Mouse (Mus musculus) heart, embryonic 14.5 days (tissue): ENCODE measurements at regions not wholly inside any gene's neighbourhood (a gene's known extent, or its start where the extent isn't known, plus 50 kb on each side); places are given as distances from the start of the nearest gene placed in this dataset.

Experiments
- ATAC-seq: fragments of 200-750 bp; cut with Nextera tagmentation; 2 replicates; pipeline ENCODE4 v1.8.0; 2017; ENCODE audit warnings: low read depth, moderate TSS enrichment; ENCODE audit not compliant: insufficient number of reproducible peaks, insufficient read depth, low FRiP score
- H3K27ac ChIP-seq, 2 experiments: fragments of 200-500 bp in 1 of 2; fragments of 300-500 bp in 1 of 2; sonication (generic) in 1 of 2; replicated peaks in 1 of 2; 2 replicates each; pipeline ENCODE4 v1.5.1; 2012 to 2014; ENCODE audit warnings: low read depth in 2 of 2, low read length in 2 of 2, control low read depth in 1 of 2, mild to moderate bottlenecking in 1 of 2, mixed read lengths in 1 of 2; ENCODE audit not compliant: control insufficient read depth in 1 of 2, insufficient read depth in 1 of 2
- H3K27me3 ChIP-seq: fragments of 300-500 bp; sonication (generic); 2 replicates; pipeline ENCODE4 v1.6.1; 2014; ENCODE audit warnings: mild to moderate bottlenecking, low read length, control low read depth; ENCODE audit not compliant: control insufficient read depth, insufficient read depth
- H3K36me3 ChIP-seq: fragments of 300-500 bp; sonication (generic); 2 replicates; pipeline ENCODE4 v1.6.1; 2014; ENCODE audit warnings: mild to moderate bottlenecking, control low read depth, low read length, mixed read lengths; ENCODE audit not compliant: control insufficient read depth, insufficient read depth
- H3K4me1 ChIP-seq, 2 experiments: fragments of 200-500 bp in 1 of 2; fragments of 300-500 bp in 1 of 2; sonication (generic) in 1 of 2; 2 replicates each; pipeline ENCODE4 v1.6.1; 2012 to 2014; ENCODE audit warnings: low read length in 2 of 2, control low read depth in 1 of 2, mixed read lengths in 1 of 2; ENCODE audit not compliant: control insufficient read depth in 2 of 2, insufficient read depth in 2 of 2
- H3K4me2 ChIP-seq: fragments of 300-500 bp; sonication (generic); 2 replicates; pipeline ENCODE4 v1.6.1; 2014; ENCODE audit warnings: mild to moderate bottlenecking, low read length
- H3K4me3 ChIP-seq, 2 experiments: fragments of 200-500 bp in 1 of 2; fragments of 300-500 bp in 1 of 2; sonication (generic) in 1 of 2; 2 replicates each; pipeline ENCODE4 v1.5.1; 2012 to 2014; ENCODE audit warnings: low read length in 2 of 2, mild to moderate bottlenecking in 2 of 2, control low read depth in 1 of 2, low read depth in 1 of 2, moderate library complexity in 1 of 2; ENCODE audit not compliant: control insufficient read depth in 1 of 2, insufficient read depth in 1 of 2
- H3K9ac ChIP-seq: fragments of 300-500 bp; sonication (generic); 2 replicates; pipeline ENCODE4 v1.6.1; 2014; ENCODE audit warnings: mild to moderate bottlenecking, low read length
- H3K9me3 ChIP-seq: fragments of 300-500 bp; sonication (generic); 2 replicates; pipeline ENCODE4 v1.6.1; 2016; ENCODE audit warnings: low read length, control low read depth; ENCODE audit not compliant: control insufficient read depth
- WGBS: fragments of 180-500 bp; shearing (Covaris S2); extraction: QIAGEN DNeasy Blood & Tissue Kit; methylation state at CpG from one replicate; pipeline ENCODE4 v1.1.7; 2014; 5-methylcytosine and 5-hydroxymethylcytosine counted together

DNA sequence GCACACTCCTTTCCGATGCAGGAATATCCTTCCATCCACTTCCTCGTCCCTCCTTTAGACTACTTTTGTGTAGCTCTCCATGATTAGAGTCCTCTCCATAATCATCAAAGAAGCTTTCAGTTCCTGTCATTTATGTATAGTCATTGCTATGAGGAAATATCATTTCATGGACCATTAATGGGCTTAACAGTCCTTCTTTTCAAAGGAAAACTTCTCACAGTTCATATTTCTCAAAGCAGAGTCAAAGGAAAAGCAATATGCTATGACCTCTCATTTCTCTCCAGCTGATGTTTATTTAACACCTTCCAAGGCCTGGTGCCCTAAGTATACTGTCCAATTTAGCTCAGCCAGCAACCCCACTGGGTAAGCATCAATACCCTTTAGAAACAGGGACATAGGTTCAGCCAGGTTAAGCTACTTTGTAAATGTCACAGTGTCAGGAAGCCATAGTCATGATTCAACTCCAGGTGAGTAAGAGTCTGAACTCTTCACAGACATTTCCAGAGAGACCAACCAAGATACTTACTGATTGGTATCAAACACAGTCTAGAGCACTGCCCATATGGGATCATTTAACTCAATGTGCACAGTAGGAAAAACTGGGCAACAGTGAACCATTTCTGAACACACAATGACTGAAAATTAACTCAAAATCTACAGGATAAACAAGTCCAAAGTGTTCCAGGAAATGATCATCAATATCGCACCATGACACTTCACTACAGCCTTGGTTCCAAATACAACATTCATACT is 1443.8 kb upstream of the Lrrc6 start:
- no peak for ATAC-seq
- Histone ChIP-seq H3K4me3 (no peak overlapping the region), H3K4me2 (no peak overlapping the region), H3K9ac (no peak overlapping the region), H3K27ac (no peak overlapping the region), H3K27me3 (no peaks in the 10 kb centered on the region), H3K9me3 (no peaks in the 10 kb centered on the region), H3K4me1 (no peaks in the 10 kb centered on the region), H3K36me3 (no peaks in the 10 kb centered on the region)
- 83% methylated on average over 3 of the region's 3 CpGs for WGBS

DNA sequence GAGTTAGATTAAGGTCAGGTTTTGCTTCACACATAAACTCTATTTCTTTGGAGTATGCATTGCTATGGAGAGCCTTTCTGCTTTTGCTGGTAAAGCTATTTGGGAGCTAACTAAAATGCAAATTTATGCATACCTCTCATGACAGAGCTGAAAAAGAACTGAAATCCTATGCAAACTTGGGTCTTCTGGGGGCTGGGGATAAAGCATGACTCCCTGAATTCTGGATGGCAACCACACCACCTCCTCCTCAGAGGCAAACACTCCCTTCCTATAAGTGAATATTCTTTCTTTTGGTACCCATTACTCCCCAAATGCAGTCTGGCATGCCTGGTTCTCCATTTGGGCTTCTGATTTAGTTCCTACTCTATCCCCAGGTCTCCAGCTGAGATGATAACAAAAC is 1442.3 kb upstream of the Lrrc6 start:
- Histone ChIP-seq H3K9me3 (no peaks in the 10 kb centered on the region), H3K27me3 (no peaks in the 10 kb centered on the region), H3K4me3 (no peak overlapping the region), H3K27ac (no peak overlapping the region), H3K4me1 (no peaks in the 10 kb centered on the region), H3K36me3 (no peaks in the 10 kb centered on the region), H3K4me2 (no peak overlapping the region), H3K9ac (no peak overlapping the region)
- ATAC-seq: no peak

DNA sequence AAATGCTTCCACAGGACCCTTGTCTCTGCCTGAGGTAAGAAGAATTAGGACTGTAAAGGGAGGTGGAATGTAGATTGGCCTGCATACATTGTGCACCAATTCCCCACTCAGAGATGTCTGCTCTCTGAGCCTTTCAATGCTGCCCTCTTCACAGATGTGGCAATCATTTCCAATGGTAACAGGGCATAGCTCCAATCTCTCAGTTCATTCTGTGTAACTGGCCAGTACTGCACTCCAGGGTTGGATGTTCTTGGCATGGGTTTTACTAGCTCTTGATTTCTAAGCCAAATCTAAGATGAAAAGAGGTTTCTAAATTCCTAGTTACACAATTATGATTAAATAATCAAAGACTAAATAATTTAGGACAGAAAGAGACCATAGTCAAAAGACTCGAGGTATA is 1439.8 kb upstream of the Lrrc6 start:
- no peak overlapping the region for H3K4me3 ChIP-seq
- ATAC-seq: no peak
- H3K9me3 ChIP-seq: no peaks in the 10 kb centered on the region
- H3K4me2 ChIP-seq: no peak overlapping the region
- H3K36me3 ChIP-seq: no peaks in the 10 kb centered on the region
- H3K27ac ChIP-seq: no peak overlapping the region
- no peak overlapping the region for H3K9ac ChIP-seq
- 79% methylated on average over 1 of the region's 1 CpGs for WGBS
- no peaks in the 10 kb centered on the region for H3K27me3 ChIP-seq
- H3K4me1 ChIP-seq: no peaks in the 10 kb centered on the region

- Histone ChIP-seq H3K9ac (no peak overlapping the region), H3K4me3 (no peak overlapping the region), H3K9me3 (no peaks in the 10 kb centered on the region), H3K4me1 (no peaks in the 10 kb centered on the region), H3K27ac (no peak overlapping the region), H3K4me2 (no peak overlapping the region), H3K36me3 (no peaks in the 10 kb centered on the region), H3K27me3 (no peaks in the 10 kb centered on the region)
- WGBS: 78% methylated on average over 2 of the region's 2 CpGs
- ATAC-seq: no peak
Measured at GRCm38 (mm10) chr15:67924885-67925284, 1424.2 kb upstream of the Lrrc6 start.

GRCm38 (mm10) chr15:67907034-67907433 is 1406.3 kb upstream of the Lrrc6 start:
- H3K4me3 ChIP-seq: no peak overlapping the region
- H3K9ac ChIP-seq: no peak overlapping the region
- no peak overlapping the region for H3K4me2 ChIP-seq
- no peak for ATAC-seq
- no peaks in the 10 kb centered on the region for H3K4me1 ChIP-seq
- no peak overlapping the region for H3K27ac ChIP-seq
- no peaks in the 10 kb centered on the region for H3K9me3 ChIP-seq
- WGBS: 74% methylated on average over 2 of the region's 2 CpGs
- no peaks in the 10 kb centered on the region for H3K27me3 ChIP-seq
- H3K36me3 ChIP-seq: no peaks in the 10 kb centered on the region

GRCm38 (mm10) chr15:67905279-67905678 is 1404.6 kb upstream of the Lrrc6 start:
- WGBS: 69% methylated on average over 1 of the region's 1 CpGs
- H3K9me3 ChIP-seq: no peaks in the 10 kb centered on the region
- no peak overlapping the region for H3K9ac ChIP-seq
- no peak for ATAC-seq
- no peaks in the 10 kb centered on the region for H3K27me3 ChIP-seq
- H3K4me2 ChIP-seq: no peak overlapping the region
- no peaks in the 10 kb centered on the region for H3K4me1 ChIP-seq
- H3K36me3 ChIP-seq: no peaks in the 10 kb centered on the region
- no peak overlapping the region for H3K27ac ChIP-seq
- no peak overlapping the region for H3K4me3 ChIP-seq

DNA sequence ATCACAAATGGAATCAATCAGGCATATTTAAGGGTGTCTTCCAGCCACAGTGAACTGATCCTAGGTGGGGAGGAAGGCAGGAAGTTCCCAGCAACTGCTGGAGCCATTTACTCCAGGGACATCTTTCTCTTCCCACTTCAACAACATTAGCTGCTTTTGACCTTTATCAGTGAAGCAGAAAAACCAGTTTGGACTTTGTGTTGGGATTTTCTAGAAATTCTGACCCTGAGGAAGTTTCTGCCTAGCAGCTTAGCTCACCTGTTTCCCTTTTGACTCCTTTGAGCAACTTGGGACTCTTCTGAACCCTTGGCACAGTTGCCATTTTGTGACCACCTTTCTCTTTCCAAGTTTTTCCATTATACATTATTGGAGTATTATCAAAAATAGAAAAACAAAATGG is 1403.9 kb upstream of the Lrrc6 start:
- Histone ChIP-seq H3K27ac (no peak overlapping the region), H3K27me3 (no peaks in the 10 kb centered on the region), H3K9me3 (no peaks in the 10 kb centered on the region), H3K4me2 (no peak overlapping the region), H3K4me1 (no peaks in the 10 kb centered on the region), H3K9ac (no peak overlapping the region), H3K4me3 (no peak overlapping the region), H3K36me3 (no peaks in the 10 kb centered on the region)
- no peak for ATAC-seq

DNA sequence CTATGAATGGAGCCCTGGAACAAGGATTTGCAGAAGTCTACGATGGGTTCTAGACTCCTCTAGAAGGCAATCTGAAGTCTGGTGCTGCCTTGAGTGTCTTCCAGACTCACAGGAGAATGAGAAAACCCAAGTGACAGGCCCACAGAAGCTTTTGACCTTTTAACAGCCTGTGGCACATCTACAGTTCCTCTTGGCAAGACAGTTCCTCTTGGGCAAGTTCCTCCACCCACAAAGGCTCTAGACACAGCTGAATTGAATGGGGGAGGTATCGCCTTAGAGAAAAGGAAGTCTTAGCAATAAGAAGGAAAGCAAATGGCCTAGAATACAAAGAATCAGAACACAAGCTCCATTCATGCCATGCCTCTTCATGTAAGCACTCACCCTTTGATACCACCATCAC is 1402.3 kb upstream of the Lrrc6 start:
- H3K4me1 ChIP-seq: no peaks in the 10 kb centered on the region
- no peaks in the 10 kb centered on the region for H3K27me3 ChIP-seq
- no peaks in the 10 kb centered on the region for H3K36me3 ChIP-seq
- H3K4me2 ChIP-seq: no peak overlapping the region
- ATAC-seq: no peak
- no peak overlapping the region for H3K27ac ChIP-seq
- no peaks in the 10 kb centered on the region for H3K9me3 ChIP-seq
- H3K4me3 ChIP-seq: no peak overlapping the region
- H3K9ac ChIP-seq: no peak overlapping the region
- 79% methylated on average over 2 of the region's 2 CpGs for WGBS
